Mouse (Mus musculus) MEL (cell line): ENCODE data around the gene Prss27.

ENCODE experiments used
- CHD2 ChIP-seq: IDR thresholded peaks from 2 replicates; pipeline ENCODE4 v1.6.1; 2011; ENCODE audit warnings: low read length, improper control_type of control experiment
- CTCF ChIP-seq, 3 experiments: IDR thresholded peaks in 2 of 3; conservative IDR thresholded peaks in 1 of 3; 2 replicates each; pipeline ENCODE4 v1.5.1; 2011 to 2012; ENCODE audit warnings: low read length in 3 of 3, low read depth in 2 of 3, mild to moderate bottlenecking in 2 of 3, improper control_type of control experiment in 1 of 3, inconsistent platforms in 1 of 3, mixed read lengths in 1 of 3, moderate library complexity in 1 of 3; ENCODE audit not compliant: control insufficient read depth in 1 of 3, insufficient read depth in 1 of 3, poor library complexity in 1 of 3, severe bottlenecking in 1 of 3
- E2F4 ChIP-seq: IDR thresholded peaks from 2 replicates; pipeline ENCODE4 v1.6.1; 2011; ENCODE audit warnings: low read depth, low read length, improper control_type of control experiment, borderline replicate concordance
- ELF1 ChIP-seq: IDR thresholded peaks from 2 replicates; pipeline ENCODE4 v1.6.1; 2014; ENCODE audit warnings: low read depth, mild to moderate bottlenecking, inconsistent platforms, low read length, improper control_type of control experiment, moderate library complexity
- GABPA ChIP-seq: IDR thresholded peaks from 2 replicates; pipeline ENCODE4 v1.6.1; 2012; ENCODE audit warnings: low read depth, mild to moderate bottlenecking, inconsistent platforms, low read length, improper control_type of control experiment, moderate library complexity
- GATA1 ChIP-seq: IDR thresholded peaks from 2 replicates; pipeline ENCODE4 v1.6.1; 2011; ENCODE audit warnings: low read depth, low read length, improper control_type of control experiment
- MAX ChIP-seq: IDR thresholded peaks from 2 replicates; pipeline ENCODE4 v1.6.1; 2011; ENCODE audit warnings: low read length, improper control_type of control experiment
- POLR2A ChIP-seq, 2 experiments: IDR thresholded peaks; 2 replicates each; pipeline ENCODE4 v1.6.1; 2011 to 2012; ENCODE audit warnings: low read length in 2 of 2, mild to moderate bottlenecking in 2 of 2, control low read depth in 1 of 2, improper control_type of control experiment in 1 of 2, low read depth in 1 of 2, moderate library complexity in 1 of 2; ENCODE audit not compliant: control insufficient read depth in 1 of 2, insufficient read depth in 1 of 2, poor library complexity in 1 of 2
- TAL1 ChIP-seq: IDR thresholded peaks from 2 replicates; pipeline ENCODE4 v1.6.1; 2012; ENCODE audit warnings: mild to moderate bottlenecking, inconsistent platforms, low read length, moderate library complexity, mixed read lengths

GRCm38 (mm10) chr17:24049008-24049407 is 11.1 kb downstream of the Prss27 start:
- no peak for TF ChIP-seq GATA1
- no peak for TF ChIP-seq CTCF (IDR thresholded peaks at IDR 0.05 in 2 of 3, conservative IDR thresholded peaks at IDR 0.05 in 1 of 3; ENCODE audit: control insufficient read depth in 1 of 3, insufficient read depth in 1 of 3, low read depth in 2 of 3, low read length in 3 of 3, poor library complexity in 1 of 3, severe bottlenecking in 1 of 3)
- no peak for TF ChIP-seq POLR2A (IDR thresholded peaks at IDR 0.05; ENCODE audit: control insufficient read depth in 1 of 2, insufficient read depth in 1 of 2, low read depth in 1 of 2, low read length in 2 of 2, poor library complexity in 1 of 2)
- no peak for TF ChIP-seq MAX
- no peak for TF ChIP-seq ELF1
- no peak for TF ChIP-seq GABPA
- TF ChIP-seq CHD2: no peak
- no peak for TF ChIP-seq E2F4
- TF ChIP-seq TAL1: no peak
